Mouse (Mus musculus): ENCODE data around the gene Nipsnap2. TPM values are rescaled to one million over a fixed set of nuclear protein-coding genes. Genes with fewer than 3 reads are reported as not detected.
A peak's percentile ranks its signal among the peaks of the same experiment; 100 is the strongest.

The Nipsnap2 gene
- polyA plus RNA-seq, 2 experiments, result 86.1 to 114 TPM

- ATAC-seq (ENCODE audit: low FRiP score, low read depth) (no peak), DNase-seq (ENCODE audit: low spot score) (no peak)
- no peaks in the 10 kb centered on the region for H3K36me3 ChIP-seq (ENCODE audit: control insufficient read depth, insufficient read depth, low read length)
- no peak for TF ChIP-seq POLR2A (IDR thresholded peaks at IDR 0.05; ENCODE audit: borderline replicate concordance, extremely low read depth, insufficient read depth, insufficient read length)
- 74% methylated on average over 1 of the region's 1 CpGs for WGBS
- H3K4me1 ChIP-seq (ENCODE audit: control insufficient read depth, insufficient read depth, low read length), result no peaks in the 10 kb centered on the region
- no peaks in the 10 kb centered on the region for H3K9me3 ChIP-seq (ENCODE audit: control insufficient read depth, low read length)
- H3K27ac ChIP-seq (replicated peaks; ENCODE audit: low read depth, low read length), result no peak overlapping the region
- H3K4me3 ChIP-seq (replicated peaks; ENCODE audit: low read length), result no peak overlapping the region
- H3K4me2 ChIP-seq (replicated peaks; ENCODE audit: low read depth, low read length, severe bottlenecking), result no peak overlapping the region
- no peaks in the 10 kb centered on the region for H3K27me3 ChIP-seq (ENCODE audit: control insufficient read depth, insufficient read depth, low read length)
- H3K9ac ChIP-seq (ENCODE audit: low read depth, low read length, severe bottlenecking), result no peak overlapping the region
These were observed 23.2 kb upstream of the Nipsnap2 start for GRCm38 (mm10) chr5:129701706-129702105.

GRCm38 (mm10) chr5:129703368-129703767, 21.5 kb upstream of the Nipsnap2 start:
- Histone ChIP-seq H3K9ac (ENCODE audit: low read depth, low read length, severe bottlenecking) (no peak overlapping the region), H3K4me2 (replicated peaks; ENCODE audit: low read depth, low read length, severe bottlenecking) (no peak overlapping the region), H3K27ac (replicated peaks; ENCODE audit: low read depth, low read length) (no peak overlapping the region), H3K4me1 (ENCODE audit: control insufficient read depth, insufficient read depth, low read length) (no peaks in the 10 kb centered on the region), H3K36me3 (ENCODE audit: control insufficient read depth, insufficient read depth, low read length) (no peaks in the 10 kb centered on the region), H3K4me3 (replicated peaks; ENCODE audit: low read length) (no peak overlapping the region), H3K9me3 (ENCODE audit: control insufficient read depth, low read length) (no peaks in the 10 kb centered on the region), H3K27me3 (ENCODE audit: control insufficient read depth, insufficient read depth, low read length) (no peaks in the 10 kb centered on the region)
- TF ChIP-seq POLR2A (IDR thresholded peaks at IDR 0.05; ENCODE audit: borderline replicate concordance, extremely low read depth, insufficient read depth, insufficient read length), result no peak
- ATAC-seq (ENCODE audit: low FRiP score, low read depth), result no peak
- DNase-seq (ENCODE audit: low spot score), result no peak

GRCm38 (mm10) chr5:129708412-129708811, 16.5 kb upstream of the Nipsnap2 start, which contains the start of gene Sept14:
Sept14 (minus strand) TSS chr5:129708512.
- no peak within 1 kb of the TSS for H3K9ac ChIP-seq (ENCODE audit: low read depth, low read length, severe bottlenecking)
- H3K9me3 ChIP-seq (ENCODE audit: control insufficient read depth, low read length), result no peaks in the 10 kb centered on the region
- H3K4me1 ChIP-seq (ENCODE audit: control insufficient read depth, insufficient read depth, low read length), result no peaks in the 10 kb centered on the region
- TF ChIP-seq POLR2A (IDR thresholded peaks at IDR 0.05; ENCODE audit: borderline replicate concordance, extremely low read depth, insufficient read depth, insufficient read length), result no peak
- H3K4me2 ChIP-seq (replicated peaks; ENCODE audit: low read depth, low read length, severe bottlenecking), result no peak within 1 kb of the TSS
- H3K4me3 ChIP-seq (replicated peaks; ENCODE audit: low read length), result no peak within 1 kb of the TSS
- H3K27ac ChIP-seq (replicated peaks; ENCODE audit: low read depth, low read length), result no peak within 1 kb of the TSS
- H3K36me3 ChIP-seq (ENCODE audit: control insufficient read depth, insufficient read depth, low read length), result no peaks in the 10 kb centered on the region
- no peaks in the 10 kb centered on the region for H3K27me3 ChIP-seq (ENCODE audit: control insufficient read depth, insufficient read depth, low read length)
- no peak for DNase-seq (ENCODE audit: low spot score)
- ATAC-seq (ENCODE audit: low FRiP score, low read depth), result no peak
- 60% methylated on average over 2 of the region's 2 CpGs for WGBS

GRCm38 (mm10) chr5:129715326-129715861, 9.5 kb upstream of the Nipsnap2 start, which contains the start of gene Mrps17:
Mrps17 (plus strand) TSS chr5:129715497.
- no peaks in the 10 kb centered on the region; the same call in 1 of the 2 replicates for H3K4me1 ChIP-seq (ENCODE audit: control insufficient read depth, insufficient read depth, low read length)
- H3K9ac ChIP-seq (ENCODE audit: low read depth, low read length, severe bottlenecking), result peak within 1 kb of the TSS; percentile 65
- H3K4me3 ChIP-seq (replicated peaks; ENCODE audit: low read length), result peak within 1 kb of the TSS; percentile 65
- H3K27ac ChIP-seq (replicated peaks; ENCODE audit: low read depth, low read length), result peak within 1 kb of the TSS; percentile 40; the same call in 1 of the 2 replicates
- H3K9me3 ChIP-seq (ENCODE audit: control insufficient read depth, low read length), result no peaks in the 10 kb centered on the region
- H3K36me3 ChIP-seq (ENCODE audit: control insufficient read depth, insufficient read depth, low read length), result peaks cover 35% of the 10 kb centered on the region
- peak; percentile 95 for DNase-seq (ENCODE audit: low spot score)
- peak within 1 kb of the TSS; percentile 66 for H3K4me2 ChIP-seq (replicated peaks; ENCODE audit: low read depth, low read length, severe bottlenecking)
- TF ChIP-seq POLR2A (IDR thresholded peaks at IDR 0.05; ENCODE audit: borderline replicate concordance, extremely low read depth, insufficient read depth, insufficient read length), result peak; percentile 82; the same call in 1 of the 2 replicates
- under 1% methylated on average over 31 of the region's 33 CpGs for WGBS
- no peaks in the 10 kb centered on the region for H3K27me3 ChIP-seq (ENCODE audit: control insufficient read depth, insufficient read depth, low read length)
- ATAC-seq (ENCODE audit: low FRiP score, low read depth), result peak; percentile 96

- no peak for ATAC-seq (ENCODE audit: low FRiP score, low read depth)
These were observed 7.8 kb upstream of the Nipsnap2 start for GRCm38 (mm10) chr5:129717016-129717415.

More at GRCm38 (mm10) chr5:129717016-129717415, 7.8 kb upstream of the Nipsnap2 start:
- no peak for DNase-seq (ENCODE audit: low spot score)
- H3K27me3 ChIP-seq (ENCODE audit: control insufficient read depth, insufficient read depth, low read length), result no peaks in the 10 kb centered on the region
- no peak overlapping the region for H3K4me2 ChIP-seq (replicated peaks; ENCODE audit: low read depth, low read length, severe bottlenecking)
- H3K4me1 ChIP-seq (ENCODE audit: control insufficient read depth, insufficient read depth, low read length), result no peaks in the 10 kb centered on the region; the same call in 1 of the 2 replicates
- WGBS, result 73% methylated on average over 9 of the region's 9 CpGs
- no peak overlapping the region for H3K9ac ChIP-seq (ENCODE audit: low read depth, low read length, severe bottlenecking)
- peaks cover 35% of the 10 kb centered on the region for H3K36me3 ChIP-seq (ENCODE audit: control insufficient read depth, insufficient read depth, low read length)
- no peak overlapping the region for H3K27ac ChIP-seq (replicated peaks; ENCODE audit: low read depth, low read length)
- H3K9me3 ChIP-seq (ENCODE audit: control insufficient read depth, low read length), result no peaks in the 10 kb centered on the region
- H3K4me3 ChIP-seq (replicated peaks; ENCODE audit: low read length), result no peak overlapping the region
- no peak for TF ChIP-seq POLR2A (IDR thresholded peaks at IDR 0.05; ENCODE audit: borderline replicate concordance, extremely low read depth, insufficient read depth, insufficient read length)

Measured in limb, embryonic 14.5 days (tissue).